Mouse (Mus musculus) myocyte (in vitro differentiated cells): Measurements from ENCODE around the gene Ankrd55. TPM values are rescaled to one million over a fixed set of nuclear protein-coding genes. Genes with fewer than 3 reads are reported as not detected.

Experiments
- H3K27me3 ChIP-seq: one replicate; pipeline ENCODE4 v1.6.1; 2011; ENCODE audit not compliant: control insufficient read depth, insufficient read depth, insufficient read length
- H3K36me3 ChIP-seq: one replicate; pipeline ENCODE4 v1.6.1; 2011; ENCODE audit not compliant: control insufficient read depth, insufficient read depth
- H3K4me2 ChIP-seq: one replicate; pipeline ENCODE4 v1.6.1; 2011; ENCODE audit warnings: low read depth, control low read depth
- H3K4me3 ChIP-seq: one replicate; pipeline ENCODE4 v1.5.1; 2011; ENCODE audit warnings: mild to moderate bottlenecking, control low read depth, moderate library complexity
- H3K79me2 ChIP-seq: one replicate; pipeline ENCODE4 v1.6.1; 2011; ENCODE audit not compliant: control insufficient read depth, insufficient read depth
- H3ac ChIP-seq: one replicate; pipeline ENCODE4 v1.6.1; 2011; ENCODE audit not compliant: control insufficient read depth, insufficient read length
- CEBPB ChIP-seq: IDR thresholded peaks from 2 replicates; pipeline ENCODE4 v1.6.1; 2011; ENCODE audit warnings: mild to moderate bottlenecking, moderate library complexity; ENCODE audit not compliant: poor library complexity, insufficient read depth, severe bottlenecking
- E2F4 ChIP-seq: IDR thresholded peaks from one replicate; pipeline ENCODE4 v1.6.1; 2011; ENCODE audit warnings: mild to moderate bottlenecking, control low read depth, moderate library complexity; ENCODE audit not compliant: insufficient read depth
- MAX ChIP-seq: IDR thresholded peaks from one replicate; pipeline ENCODE4 v1.6.1; 2011; ENCODE audit warnings: low read depth, mild to moderate bottlenecking, control low read depth
- MYOD1 ChIP-seq, 3 experiments: IDR thresholded peaks; one replicate each; pipeline ENCODE4 v1.6.1; 2011; ENCODE audit warnings: control low read depth in 2 of 3, low read depth in 2 of 3, mild to moderate bottlenecking in 2 of 3, moderate library complexity in 1 of 3; ENCODE audit not compliant: insufficient read length in 2 of 3, control insufficient read depth in 1 of 3
- MYOG ChIP-seq, 3 experiments: IDR thresholded peaks; one replicate each; pipeline ENCODE4 v1.6.1; 2011; ENCODE audit warnings: control low read depth in 2 of 3, low read depth in 2 of 3, mild to moderate bottlenecking in 2 of 3; ENCODE audit not compliant: insufficient read length in 2 of 3, control insufficient read depth in 1 of 3, insufficient read depth in 1 of 3
- POLR2A ChIP-seq: IDR thresholded peaks from one replicate; pipeline ENCODE4 v1.6.1; 2011; ENCODE audit warnings: low read depth, mild to moderate bottlenecking, control low read depth, moderate library complexity; ENCODE audit not compliant: insufficient read length
- POLR2AphosphoS2 ChIP-seq: IDR thresholded peaks from one replicate; pipeline ENCODE4 v1.6.1; 2011; ENCODE audit warnings: low read depth, control low read depth; ENCODE audit not compliant: insufficient read length
- REST ChIP-seq: IDR thresholded peaks from one replicate; pipeline ENCODE4 v1.6.1; 2011; ENCODE audit warnings: mild to moderate bottlenecking, control low read depth, moderate library complexity; ENCODE audit not compliant: insufficient read depth, insufficient read length
- SRF ChIP-seq: IDR thresholded peaks from one replicate; pipeline ENCODE4 v1.6.1; 2011; ENCODE audit warnings: low read depth; ENCODE audit not compliant: control insufficient read depth, insufficient read length
- TCF12 ChIP-seq: IDR thresholded peaks from one replicate; pipeline ENCODE4 v1.6.1; 2011; ENCODE audit warnings: mild to moderate bottlenecking, control low read depth; ENCODE audit not compliant: poor library complexity, insufficient read depth, severe bottlenecking
- TCF3 ChIP-seq: IDR thresholded peaks from one replicate; pipeline ENCODE4 v1.6.1; 2011; ENCODE audit warnings: low read depth, control low read depth; ENCODE audit not compliant: insufficient read length
- USF1 ChIP-seq: IDR thresholded peaks from one replicate; pipeline ENCODE4 v1.6.1; 2011; ENCODE audit warnings: low read depth, mild to moderate bottlenecking, control low read depth, moderate library complexity
- polyA plus RNA-seq: library from polyadenylated mRNA; unstranded; fragments of >200 nt; fragmentation: generic; extraction: Trizol; gene quantifications from one replicate; pipeline ENCODE4 v1.2.1, GENCODE M21; 2012; ENCODE audit warnings: missing spikeins

Ankrd55 gene
- polyA plus RNA-seq, 1 experiment: 0.59 TPM

- Histone ChIP-seq H3K36me3 (no peaks in the 10 kb centered on the region), H3K4me2 (no peak overlapping the region), H3K79me2 (no peaks in the 10 kb centered on the region), H3K27me3 (no peaks in the 10 kb centered on the region), H3K4me3 (no peak overlapping the region), H3ac (no peak overlapping the region)
- TF ChIP-seq MYOD1 (IDR thresholded peaks at IDR 0.05; ENCODE audit: control insufficient read depth in 1 of 3, insufficient read length in 2 of 3, low read depth in 2 of 3): no peak
- TF ChIP-seq TCF3: no peak
- TF ChIP-seq MYOG (IDR thresholded peaks at IDR 0.05; ENCODE audit: control insufficient read depth in 1 of 3, insufficient read depth in 1 of 3, insufficient read length in 2 of 3, low read depth in 2 of 3): no peak
- TF ChIP-seq POLR2A: no peak
- no peak for TF ChIP-seq MAX
- TF ChIP-seq TCF12: no peak
- no peak for TF ChIP-seq SRF
- no peak for TF ChIP-seq POLR2AphosphoS2
- no peak for TF ChIP-seq E2F4
- TF ChIP-seq REST: no peak
- TF ChIP-seq CEBPB: no peak
- TF ChIP-seq USF1: no peak
These were observed 39.3 kb downstream of the Ankrd55 start for GRCm38 (mm10) chr13:112327511-112327910.

- no peaks in the 10 kb centered on the region for H3K27me3 ChIP-seq
- no peak for TF ChIP-seq MYOD1 (IDR thresholded peaks at IDR 0.05; ENCODE audit: control insufficient read depth in 1 of 3, insufficient read length in 2 of 3, low read depth in 2 of 3)
- no peak for TF ChIP-seq USF1
- no peak for TF ChIP-seq TCF3
- no peak for TF ChIP-seq POLR2A
- TF ChIP-seq REST: no peak
- no peak for TF ChIP-seq SRF
- TF ChIP-seq MYOG (IDR thresholded peaks at IDR 0.05; ENCODE audit: control insufficient read depth in 1 of 3, insufficient read depth in 1 of 3, insufficient read length in 2 of 3, low read depth in 2 of 3): no peak
- TF ChIP-seq MAX: no peak
- no peak for TF ChIP-seq TCF12
- TF ChIP-seq CEBPB: no peak
- TF ChIP-seq POLR2AphosphoS2: no peak
- TF ChIP-seq E2F4: no peak
- no peak overlapping the region for H3ac ChIP-seq
- H3K79me2 ChIP-seq: no peaks in the 10 kb centered on the region
- no peaks in the 10 kb centered on the region for H3K36me3 ChIP-seq
- H3K4me3 ChIP-seq: no peak overlapping the region
- no peak overlapping the region for H3K4me2 ChIP-seq
These were observed 42.0 kb downstream of the Ankrd55 start for GRCm38 (mm10) chr13:112330257-112330656.

- Histone ChIP-seq H3K4me2 (no peak overlapping the region), H3K4me3 (no peak overlapping the region)
- TF ChIP-seq POLR2A (no peak), MYOG (IDR thresholded peaks at IDR 0.05; ENCODE audit: control insufficient read depth in 1 of 3, insufficient read depth in 1 of 3, insufficient read length in 2 of 3, low read depth in 2 of 3) (no peak), POLR2AphosphoS2 (no peak), MAX (no peak), TCF3 (no peak), SRF (no peak), REST (no peak), USF1 (no peak), MYOD1 (IDR thresholded peaks at IDR 0.05; ENCODE audit: control insufficient read depth in 1 of 3, insufficient read length in 2 of 3, low read depth in 2 of 3) (no peak), CEBPB (no peak), E2F4 (no peak)
These were observed 42.8 kb downstream of the Ankrd55 start for GRCm38 (mm10) chr13:112330919-112331681.

GRCm38 (mm10) chr13:112331682-112332061 is 43.4 kb downstream of the Ankrd55 start:
- Histone ChIP-seq H3K79me2 (no peaks in the 10 kb centered on the region), H3K36me3 (no peaks in the 10 kb centered on the region), H3K27me3 (no peaks in the 10 kb centered on the region), H3K4me2 (no peak overlapping the region), H3ac (no peak overlapping the region), H3K4me3 (no peak overlapping the region)
- TF ChIP-seq E2F4 (no peak), POLR2AphosphoS2 (no peak), POLR2A (no peak), CEBPB (no peak), REST (no peak), TCF3 (no peak), TCF12 (no peak), USF1 (no peak), MYOG (IDR thresholded peaks at IDR 0.05; ENCODE audit: control insufficient read depth in 1 of 3, insufficient read depth in 1 of 3, insufficient read length in 2 of 3, low read depth in 2 of 3) (no peak), MAX (no peak), MYOD1 (IDR thresholded peaks at IDR 0.05; ENCODE audit: control insufficient read depth in 1 of 3, insufficient read length in 2 of 3, low read depth in 2 of 3) (no peak)

More at GRCm38 (mm10) chr13:112330919-112331681, 42.8 kb downstream of the Ankrd55 start:
- Histone ChIP-seq H3K79me2 (no peaks in the 10 kb centered on the region), H3K36me3 (no peaks in the 10 kb centered on the region), H3K27me3 (no peaks in the 10 kb centered on the region), H3ac (no peak overlapping the region)

- Histone ChIP-seq H3K4me3 (no peak overlapping the region), H3ac (no peak overlapping the region), H3K4me2 (no peak overlapping the region), H3K27me3 (no peaks in the 10 kb centered on the region), H3K36me3 (no peaks in the 10 kb centered on the region), H3K79me2 (no peaks in the 10 kb centered on the region)
- TF ChIP-seq REST (no peak), E2F4 (no peak), USF1 (no peak), SRF (no peak), MAX (no peak), TCF3 (no peak), MYOG (IDR thresholded peaks at IDR 0.05; ENCODE audit: control insufficient read depth in 1 of 3, insufficient read depth in 1 of 3, insufficient read length in 2 of 3, low read depth in 2 of 3) (no peak), TCF12 (no peak), MYOD1 (IDR thresholded peaks at IDR 0.05; ENCODE audit: control insufficient read depth in 1 of 3, insufficient read length in 2 of 3, low read depth in 2 of 3) (no peak), CEBPB (no peak), POLR2A (no peak), POLR2AphosphoS2 (no peak)
These were observed 47.3 kb downstream of the Ankrd55 start for GRCm38 (mm10) chr13:112335531-112335930.
